Mouse (Mus musculus): Measurements from ENCODE around the gene Dusp1. TPM values are rescaled to one million over a fixed set of nuclear protein-coding genes. Genes with fewer than 3 reads are reported as not detected.
A peak's percentile ranks its signal among the peaks of the same experiment; 100 is the strongest.

Gene Dusp1
- total RNA-seq (2021): 10 to 100 TPM; 14.9 to 20.9 TPM
- long read RNA-seq, experiment 1, transcript Dusp1-202 (4 exons, 1,990 nt): major isoform, 17 of 20 reads
- long read RNA-seq, experiment 1, partial matches to known transcripts: 2 of 20 reads
- long read RNA-seq, experiment 1, other reads (novel, unspliced or antisense): 1 of 20 reads
- long read RNA-seq, experiment 2, transcript Dusp1-202 (4 exons, 1,990 nt): major isoform, 31 of 33 reads
- long read RNA-seq, experiment 2, partial matches to known transcripts: 1 of 33 reads
- long read RNA-seq, experiment 2, other reads (novel, unspliced or antisense): 1 of 33 reads

DNA sequence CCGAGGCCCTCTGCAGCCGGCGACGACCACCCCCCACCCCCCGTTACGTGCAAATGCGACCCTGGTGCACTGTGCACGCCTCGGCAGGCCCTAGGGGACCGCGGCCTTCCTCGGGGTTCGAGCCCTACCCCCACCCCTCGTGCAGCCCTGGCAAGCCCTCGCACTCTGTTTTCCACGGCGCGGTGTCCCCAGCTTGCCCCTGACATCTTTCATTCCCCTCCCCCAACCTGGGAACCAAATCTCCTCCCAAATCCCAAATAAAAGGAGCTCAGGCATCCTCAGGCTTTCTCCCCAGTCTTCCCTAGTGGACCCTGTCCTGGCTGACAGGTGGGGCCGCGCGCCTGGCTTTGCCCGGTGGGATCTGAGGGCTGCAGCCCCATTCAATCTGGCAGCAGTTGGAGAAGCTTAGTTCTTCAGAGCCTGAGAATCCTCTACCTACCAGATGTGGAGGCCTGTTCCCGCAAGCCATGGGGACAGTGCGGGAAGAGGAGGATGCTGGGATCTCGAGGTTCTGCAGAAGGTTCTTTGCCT is at the start of gene Dusp1:
Gene Dusp1, minus strand, starts transcription at position 478 of the 531 bp plus-strand sequence.
- no peak for DNase-seq (ENCODE audit: low spot score in 2 of 2)
- peak within 1 kb of the TSS; percentile 96 for H3K27ac ChIP-seq
- H3K4me3 ChIP-seq: peak within 1 kb of the TSS; percentile 83
- TF ChIP-seq CTCF (conservative IDR thresholded peaks at IDR 0.05): no peak

DNA sequence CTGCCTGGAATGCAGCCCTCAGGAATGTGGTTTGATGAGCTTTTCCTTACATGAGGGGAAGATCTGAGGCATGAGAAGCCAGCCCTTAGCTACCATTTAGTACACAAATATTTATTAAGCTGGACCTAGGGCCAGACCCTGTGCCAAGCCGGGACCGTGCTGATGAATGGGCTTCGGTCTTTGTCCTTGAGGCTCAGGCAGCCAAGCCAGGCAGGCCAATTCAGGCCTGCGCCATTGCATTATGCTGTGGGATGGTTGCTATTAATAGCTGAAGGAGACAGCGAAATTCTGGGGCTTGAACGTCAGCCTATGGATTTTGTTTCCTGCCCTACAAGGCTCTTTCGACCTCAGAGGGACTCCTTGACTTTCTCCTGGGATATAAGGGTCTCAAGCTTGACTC is 49.4 kb upstream of the Dusp1 start:
- no peak for DNase-seq (ENCODE audit: low spot score in 2 of 2)

DNA sequence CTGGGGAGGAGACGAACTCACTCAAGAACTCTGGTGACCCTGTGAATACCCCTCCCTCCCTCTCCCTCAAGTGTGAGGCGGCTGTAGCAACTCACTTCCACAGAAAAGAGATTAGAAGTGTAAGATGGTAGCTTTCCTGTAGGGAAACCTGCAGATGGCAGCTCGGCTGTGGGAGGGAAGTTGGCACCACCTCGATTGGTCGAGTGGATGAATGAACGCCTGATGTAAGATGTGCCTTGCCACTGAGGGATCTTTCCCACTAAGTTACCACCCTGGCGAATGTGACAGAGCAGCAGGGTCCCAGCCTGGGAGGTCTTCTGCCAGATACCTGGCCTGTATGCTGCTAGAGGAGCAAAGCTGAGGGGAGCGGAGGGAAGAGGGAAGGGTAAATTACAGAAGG is 47.9 kb upstream of the Dusp1 start:
- peak; percentile 62 to 79 for DNase-seq (ENCODE audit: low spot score in 2 of 2)
- H3K27ac ChIP-seq: no peak overlapping the region; the same call in 1 of the 2 replicates
- TF ChIP-seq CTCF (conservative IDR thresholded peaks at IDR 0.05): no peak
- no peak overlapping the region for H3K4me3 ChIP-seq

More for the DNA sequence above, 49.4 kb upstream of the Dusp1 start:
- Histone ChIP-seq H3K27ac (peak overlapping the region; percentile 29; the same call in 1 of the 2 replicates), H3K4me3 (no peak overlapping the region)
- TF ChIP-seq CTCF (conservative IDR thresholded peaks at IDR 0.05): no peak

DNA sequence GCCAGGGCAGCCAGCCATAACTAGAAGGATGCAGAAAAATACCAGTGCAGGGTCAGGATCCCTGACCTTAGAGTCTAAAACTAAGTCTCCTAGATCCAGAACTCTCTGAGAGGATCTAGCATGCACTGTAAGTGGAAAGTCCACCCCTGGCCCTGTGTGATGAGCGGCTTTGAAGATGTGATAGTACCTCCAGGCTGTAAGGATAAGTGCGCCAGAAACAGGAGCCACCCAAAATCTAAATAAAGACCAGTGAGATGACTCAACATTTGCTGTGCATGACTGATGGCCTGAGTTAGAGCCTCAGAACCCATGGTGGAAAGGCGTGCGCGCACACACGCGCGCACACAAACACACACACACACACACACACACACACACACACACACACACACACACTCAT is 46.9 kb upstream of the Dusp1 start:
- H3K27ac ChIP-seq: no peak overlapping the region
- DNase-seq (ENCODE audit: low spot score in 2 of 2): no peak
- no peak for TF ChIP-seq CTCF (conservative IDR thresholded peaks at IDR 0.05)
- H3K4me3 ChIP-seq: no peak overlapping the region

DNA sequence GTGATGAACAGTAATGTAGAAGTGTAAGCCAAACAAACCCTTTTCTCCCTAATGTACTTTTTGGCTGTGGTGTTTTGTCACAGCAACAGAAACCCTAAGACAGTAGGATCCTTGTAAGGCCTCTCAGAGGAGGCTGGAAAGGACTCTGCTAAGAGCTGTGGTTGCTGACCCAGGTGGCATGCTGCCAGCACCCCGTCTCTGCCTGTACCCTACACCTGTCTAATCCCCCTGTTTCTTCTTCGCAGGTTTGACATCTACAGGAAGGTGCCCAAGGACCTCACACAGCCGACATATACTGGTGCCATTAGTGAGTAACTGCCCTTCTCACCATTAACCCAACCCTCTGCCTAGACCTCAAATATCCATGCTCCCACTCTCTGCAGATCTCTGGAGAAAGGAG is 46.4 kb upstream of the Dusp1 start:
- no peak for TF ChIP-seq CTCF (conservative IDR thresholded peaks at IDR 0.05)
- no peak overlapping the region for H3K27ac ChIP-seq
- no peak overlapping the region for H3K4me3 ChIP-seq
- DNase-seq (ENCODE audit: low spot score in 2 of 2): no peak

DNA sequence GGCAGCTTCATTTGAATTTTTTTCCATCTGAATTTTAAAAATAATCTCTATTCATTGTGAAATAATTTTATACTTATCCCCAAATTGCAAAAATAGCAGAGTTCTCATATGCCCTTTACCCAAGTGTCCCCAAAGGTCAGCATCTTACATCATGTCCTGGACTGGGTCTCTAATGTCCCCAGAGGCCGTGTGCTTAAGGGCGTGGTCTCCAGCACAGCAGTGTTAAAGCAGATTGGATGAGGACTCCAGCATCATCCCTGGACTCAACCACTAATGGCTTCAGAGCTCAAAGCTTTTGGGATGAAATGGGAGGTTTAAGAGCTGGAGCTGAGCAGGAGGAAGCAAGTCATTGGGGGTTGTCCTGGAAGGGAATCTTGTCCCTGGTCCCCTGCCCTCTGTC is 44.6 kb upstream of the Dusp1 start:
- DNase-seq (ENCODE audit: low spot score in 2 of 2): no peak
- Histone ChIP-seq H3K4me3 (no peak overlapping the region), H3K27ac (no peak overlapping the region)
- no peak for TF ChIP-seq CTCF (conservative IDR thresholded peaks at IDR 0.05)

DNA sequence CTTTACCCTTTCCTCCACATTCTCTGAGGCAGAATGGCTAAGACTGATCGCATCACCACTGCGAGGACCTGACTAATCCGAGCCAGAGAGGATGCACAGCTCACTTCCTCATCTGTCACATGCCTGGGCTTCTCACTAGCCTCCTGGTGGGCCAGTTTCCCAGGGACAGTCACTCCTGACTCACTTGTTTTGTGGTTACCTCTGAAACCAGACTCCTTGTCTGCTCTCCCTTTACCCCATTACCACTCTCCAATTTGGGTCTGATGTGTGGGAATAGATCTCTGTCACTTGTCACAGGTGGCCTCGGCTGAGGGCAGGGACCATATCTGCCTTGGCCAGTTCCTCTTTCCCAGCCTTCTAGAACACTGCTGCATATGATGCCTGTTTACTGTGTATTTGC is 43.7 kb upstream of the Dusp1 start:
- Histone ChIP-seq H3K27ac (no peak overlapping the region), H3K4me3 (no peak overlapping the region)
- no peak for DNase-seq (ENCODE audit: low spot score in 2 of 2)
- no peak for TF ChIP-seq CTCF (conservative IDR thresholded peaks at IDR 0.05)

DNA sequence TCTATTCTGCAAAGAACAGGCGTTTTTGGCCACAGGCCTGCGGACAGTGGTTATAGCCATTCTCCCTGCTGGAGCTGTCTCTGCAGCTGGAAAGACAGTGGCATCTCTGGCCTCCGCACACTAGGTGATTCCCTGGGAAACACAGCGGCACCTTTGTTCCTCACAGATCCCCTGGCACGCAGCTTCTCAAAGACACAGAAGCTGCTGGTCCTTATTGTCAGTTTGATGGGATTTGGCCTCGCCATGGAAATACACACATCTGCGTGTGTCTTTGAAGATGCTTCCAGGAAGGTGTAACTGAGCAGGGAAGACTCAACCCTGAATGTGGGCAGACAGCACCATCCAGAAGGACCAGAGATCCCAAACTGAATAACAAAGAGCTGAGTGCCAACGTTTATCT is 41.4 kb upstream of the Dusp1 start:
- DNase-seq (ENCODE audit: low spot score in 2 of 2): no peak
- Histone ChIP-seq H3K4me3 (no peak overlapping the region), H3K27ac (peak overlapping the region; percentile 74)
- no peak for TF ChIP-seq CTCF (conservative IDR thresholded peaks at IDR 0.05)

DNA sequence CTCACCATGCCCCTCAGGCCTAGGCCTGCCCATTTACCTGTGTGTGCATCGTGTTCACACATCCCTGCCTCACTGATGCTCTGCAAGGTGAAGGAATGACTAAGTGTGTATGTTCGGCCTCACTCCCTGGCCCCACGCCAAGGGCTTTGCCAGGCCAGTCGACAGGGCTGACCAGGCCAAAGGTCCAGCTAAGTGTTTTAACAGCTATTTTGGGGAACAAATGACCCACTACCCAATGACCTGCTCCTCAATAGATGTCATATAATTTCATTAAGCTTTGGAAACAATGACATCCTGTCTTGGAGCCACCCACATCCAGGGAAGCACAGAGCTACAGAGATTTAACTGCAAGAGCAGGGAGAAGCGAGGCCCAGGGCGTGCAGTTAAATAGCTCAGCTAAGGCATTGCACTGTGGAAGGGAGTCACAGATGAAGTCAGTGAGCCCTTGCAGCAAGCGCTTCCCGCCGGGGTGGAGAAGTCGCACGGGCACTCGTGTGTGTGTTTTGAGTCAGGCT is 40.5 kb upstream of the Dusp1 start:
- TF ChIP-seq CTCF (conservative IDR thresholded peaks at IDR 0.05): no peak
- no peak for DNase-seq (ENCODE audit: low spot score in 2 of 2)
- Histone ChIP-seq H3K27ac (peak overlapping the region; percentile 74), H3K4me3 (no peak overlapping the region)

DNA sequence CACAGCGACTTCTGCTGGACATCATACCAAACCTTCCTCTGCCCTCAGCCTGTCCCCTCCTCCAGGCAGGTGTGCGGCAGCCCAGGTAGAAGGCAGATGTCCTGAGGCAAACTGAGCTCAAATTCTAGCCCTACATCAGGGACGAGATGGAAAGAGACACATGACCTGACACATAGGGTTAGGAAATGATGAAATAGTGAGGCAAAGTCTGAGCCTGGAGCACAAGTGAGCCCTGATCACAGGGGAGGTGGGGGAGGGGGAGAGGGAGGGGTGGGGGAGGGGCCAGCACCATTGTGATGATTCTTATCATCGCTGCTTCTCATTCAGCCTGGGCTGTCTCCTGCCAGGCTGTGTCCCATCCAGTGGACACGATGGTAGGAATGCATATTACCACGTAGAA is 40.0 kb upstream of the Dusp1 start:
- TF ChIP-seq CTCF (conservative IDR thresholded peaks at IDR 0.05): no peak
- H3K4me3 ChIP-seq: no peak overlapping the region
- DNase-seq (ENCODE audit: low spot score in 2 of 2): no peak
- H3K27ac ChIP-seq: peak overlapping the region; percentile 74; the same call in 1 of the 2 replicates

DNA sequence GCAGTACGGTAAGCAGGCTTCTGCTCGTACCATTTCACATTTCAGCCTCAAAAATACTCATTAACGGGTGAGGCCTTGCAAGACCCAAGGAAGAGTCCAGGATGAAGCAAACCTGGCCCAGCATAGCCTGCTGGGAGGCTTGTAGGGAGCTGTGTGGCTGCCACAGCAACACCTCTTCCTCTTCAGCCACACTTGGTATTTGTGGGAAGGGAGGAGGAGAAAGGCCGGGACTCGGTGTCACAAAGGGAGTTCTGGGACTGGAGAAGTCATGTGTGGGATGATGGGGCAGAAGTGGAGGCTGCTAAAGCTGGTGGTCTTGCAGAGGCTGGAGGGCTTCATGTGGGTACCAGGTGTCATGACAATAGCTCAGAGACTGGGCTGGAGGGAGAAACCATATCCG is 39.6 kb upstream of the Dusp1 start:
- Histone ChIP-seq H3K27ac (0 out of 2 replicates have a peak overlapping the region, but pooled peaks have one; percentile 28), H3K4me3 (no peak overlapping the region)
- TF ChIP-seq CTCF (conservative IDR thresholded peaks at IDR 0.05): no peak
- no peak for DNase-seq (ENCODE audit: low spot score in 2 of 2)

DNA sequence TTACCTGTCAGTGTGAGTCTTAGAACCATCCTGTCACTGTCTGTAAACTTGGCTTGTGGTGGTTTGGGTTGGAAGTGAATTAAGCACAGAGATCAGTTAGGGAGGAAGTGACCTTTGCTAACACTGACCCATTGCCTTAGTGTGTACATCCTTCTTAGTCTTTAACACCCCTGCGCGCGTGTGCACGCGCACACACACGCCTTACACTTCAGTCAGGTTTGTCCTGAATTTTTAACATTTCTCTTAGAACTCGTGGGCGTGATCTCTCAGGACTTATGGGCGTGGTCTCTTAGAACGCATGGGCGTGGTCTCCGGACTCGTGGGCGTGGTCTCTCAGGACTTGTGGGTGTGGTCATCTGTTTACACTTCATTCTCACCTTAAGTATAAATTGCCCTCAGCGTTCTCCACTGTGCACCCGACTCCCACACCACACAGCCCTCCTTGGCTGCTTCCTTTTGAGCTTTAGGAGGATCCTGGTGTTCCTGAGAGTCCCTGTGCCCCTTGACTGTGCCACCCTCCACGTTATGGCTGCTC is 39.1 kb upstream of the Dusp1 start:
- no peak for TF ChIP-seq CTCF (conservative IDR thresholded peaks at IDR 0.05)
- Histone ChIP-seq H3K27ac (0 out of 2 replicates have a peak overlapping the region, but pooled peaks have one; percentile 28), H3K4me3 (no peak overlapping the region)
- no peak for DNase-seq (ENCODE audit: low spot score in 2 of 2)

DNA sequence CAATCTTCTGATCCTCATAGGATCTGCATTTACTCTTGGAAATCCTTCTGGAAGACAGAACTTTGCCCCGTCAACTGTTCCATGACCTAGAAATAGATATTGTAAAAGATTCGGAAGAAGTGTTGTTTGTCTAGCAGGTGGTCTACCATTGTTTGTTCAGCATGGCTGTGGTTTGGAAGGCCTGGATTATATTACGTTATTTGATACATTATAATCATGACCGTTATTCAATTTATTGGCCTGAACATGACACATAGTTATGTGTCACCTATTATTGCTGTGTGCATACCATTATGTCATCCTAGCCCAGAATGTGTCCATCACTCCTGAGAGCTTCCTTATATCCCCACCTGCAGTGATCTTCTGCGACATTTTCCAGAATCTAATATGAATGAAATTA is 36.9 kb upstream of the Dusp1 start:
- no peak overlapping the region for H3K27ac ChIP-seq
- no peak for TF ChIP-seq CTCF (conservative IDR thresholded peaks at IDR 0.05)

More for the DNA sequence above, 36.9 kb upstream of the Dusp1 start:
- no peak overlapping the region for H3K4me3 ChIP-seq
- no peak for DNase-seq (ENCODE audit: low spot score in 2 of 2)
